Comparison of ENCODE assay signal across 12 mouse cellular contexts in genomic region chr2:50127513-50128175, GRCm38 (mm10).
DNase-seq lines count a peak whose midpoint lies in the region; ATAC-seq and TF ChIP-seq lines count a peak whose summit lies in the region.
"Had no signal": no experiment of that assay in that cellular context is flagged by ENCODE, and none has a peak within 500 bp of the region (broad histone marks: within the 10 kb centered on the region; RNA-seq: fewer than 3 reads in every experiment).

No protein-coding gene starts in this region.

- no peak overlapping the region for H3K9ac ChIP-seq in forebrain, embryonic 15.5 days (replicated peaks)
- no peak overlapping the region for H3K9ac ChIP-seq in midbrain, embryonic 16.5 days (ENCODE audit: low read depth, low read length)

- TF ChIP-seq CTCF in layer of hippocampus, adult 2 months (conservative IDR thresholded peaks at IDR 0.05): no peak

- H3K27me3 ChIP-seq in forebrain, embryonic 15.5 days: no peaks in the 10 kb centered on the region
- H3K27me3 ChIP-seq in midbrain, embryonic 16.5 days (ENCODE audit: control insufficient read depth, insufficient read depth, low read depth, low read length): no peaks in the 10 kb centered on the region
- no peaks in the 10 kb centered on the region for H3K27me3 ChIP-seq in embryonic facial prominence, embryonic 10.5 days (replicated peaks; ENCODE audit: low read depth, poor library complexity, severe bottlenecking)

- no peak overlapping the region for H3K27ac ChIP-seq in layer of hippocampus, adult 2 months
- H3K27ac ChIP-seq in forebrain, embryonic 15.5 days (replicated peaks): peak overlapping the region; percentile 88
- H3K27ac ChIP-seq in midbrain, embryonic 16.5 days (ENCODE audit: low read length): peak overlapping the region; percentile 38; the same call in 1 of the 2 replicates
- no peak overlapping the region for H3K27ac ChIP-seq in embryonic facial prominence, embryonic 10.5 days (replicated peaks)

- no peak overlapping the region for H3K4me2 ChIP-seq in forebrain, embryonic 15.5 days (replicated peaks)
- no peak overlapping the region for H3K4me2 ChIP-seq in midbrain, embryonic 16.5 days (ENCODE audit: low read length)
- H3K4me2 ChIP-seq: liver, embryonic 11.5 days had no signal

- H3K36me3 ChIP-seq in forebrain, embryonic 15.5 days: no peaks in the 10 kb centered on the region
- H3K36me3 ChIP-seq in midbrain, embryonic 16.5 days (ENCODE audit: control insufficient read depth, insufficient read depth, low read length): no peaks in the 10 kb centered on the region
- H3K36me3 ChIP-seq in embryonic facial prominence, embryonic 10.5 days (replicated peaks): no peaks in the 10 kb centered on the region

- no peaks in the 10 kb centered on the region for H3K9me3 ChIP-seq in forebrain, embryonic 15.5 days
- H3K9me3 ChIP-seq in midbrain, embryonic 16.5 days (replicated peaks; ENCODE audit: control insufficient read depth, low read length, poor library complexity, severe bottlenecking): no peaks in the 10 kb centered on the region
- no peaks in the 10 kb centered on the region for H3K9me3 ChIP-seq in embryonic facial prominence, embryonic 10.5 days

- peaks cover 25% of the 10 kb centered on the region for H3K4me1 ChIP-seq in forebrain, embryonic 15.5 days
- peaks cover 17% of the 10 kb centered on the region for H3K4me1 ChIP-seq in midbrain, embryonic 16.5 days (ENCODE audit: control insufficient read depth, insufficient read depth, low read length)
- H3K4me1 ChIP-seq in embryonic facial prominence, embryonic 10.5 days: peaks cover 25% of the 10 kb centered on the region

- H3K4me3 ChIP-seq in layer of hippocampus, adult 2 months: no peak overlapping the region
- H3K4me3 ChIP-seq in forebrain, embryonic 15.5 days: no peak overlapping the region
- no peak overlapping the region for H3K4me3 ChIP-seq in midbrain, embryonic 16.5 days (ENCODE audit: low read depth, low read length)
- no peak overlapping the region for H3K4me3 ChIP-seq in embryonic facial prominence, embryonic 10.5 days

- WGBS in forebrain, embryonic 15.5 days: 61% methylated on average over 9 of the region's 9 CpGs
- WGBS in midbrain, embryonic 16.5 days: 67% methylated on average over 9 of the region's 9 CpGs
- WGBS in embryonic facial prominence, embryonic 10.5 days: 86% methylated on average over 9 of the region's 9 CpGs

- ATAC-seq in forebrain, embryonic 15.5 days (replicated peaks): peak; percentile 54
- ATAC-seq in midbrain, embryonic 16.5 days: peak; percentile 49; the same call in 1 of the 2 replicates
- no peak for ATAC-seq in megakaryocyte progenitor cell, adult 5-6 weeks (replicated peaks; ENCODE audit: poor library complexity)

- peak; percentile 53 to 60 for DNase-seq in layer of hippocampus, postnatal 10 days (ENCODE audit: low spot score in 2 of 2)
- DNase-seq in layer of hippocampus, adult 2 months (ENCODE audit: low spot score in 2 of 2): no peak
- DNase-seq in cerebellum, adult 11-12 months: peak; percentile 60
- DNase-seq in embryonic facial prominence, embryonic 10.5 days (ENCODE audit: low spot score): no peak
- no peak for DNase-seq in heart, adult 9 months (ENCODE audit: low spot score in 2 of 2)
- DNase-seq: adrenal gland, adult 8-10 months; layer of hippocampus, postnatal 36 days; thymus, postnatal 36 days had no signal

Comparison
In these comparisons a context has a peak if more than half of its experiments do, and no peak if none do; other contexts are left out.
1. DNase-seq: peak in layer of hippocampus, postnatal 10 days (2 of 2) and cerebellum, adult 11-12 months (single experiment); none in layer of hippocampus, adult 2 months (0 of 2), embryonic facial prominence, embryonic 10.5 days (single experiment) and heart, adult 9 months (0 of 2).
2. H3K27ac ChIP-seq: peak in forebrain, embryonic 15.5 days (single experiment) and midbrain, embryonic 16.5 days (single experiment); none in layer of hippocampus, adult 2 months (single experiment) and embryonic facial prominence, embryonic 10.5 days (single experiment).